Mouse (Mus musculus) retina, adult 2 months (tissue): ENCODE data around the gene Celf2.

Source experiments
- DNase-seq: peaks from one replicate; pipeline ENCODE4 v3.0.0-alpha.2; 2012; ENCODE audit warnings: low read depth, low spot score

Gene Celf2

DNA sequence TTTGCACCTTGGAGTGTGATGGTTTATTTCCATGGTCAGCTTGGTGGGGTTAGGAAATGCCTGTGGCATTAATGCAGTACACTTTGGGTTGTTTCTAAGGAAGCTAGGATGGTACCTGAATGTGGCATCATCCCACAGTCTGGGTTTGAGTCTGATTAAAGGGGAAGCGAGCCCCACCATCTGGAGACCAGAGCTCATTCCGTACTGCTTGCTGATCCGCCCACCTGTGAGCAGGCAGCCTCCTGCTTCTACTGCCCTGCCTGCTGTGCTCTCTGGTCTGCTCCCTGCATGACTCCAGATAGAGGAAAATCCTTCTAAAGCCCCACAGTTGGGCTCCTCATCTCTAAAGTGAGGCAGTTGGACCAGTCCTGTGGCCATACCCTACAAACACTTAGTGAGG is 1002.3 kb downstream of the Celf2 start:
- DNase-seq, result no peak

DNA sequence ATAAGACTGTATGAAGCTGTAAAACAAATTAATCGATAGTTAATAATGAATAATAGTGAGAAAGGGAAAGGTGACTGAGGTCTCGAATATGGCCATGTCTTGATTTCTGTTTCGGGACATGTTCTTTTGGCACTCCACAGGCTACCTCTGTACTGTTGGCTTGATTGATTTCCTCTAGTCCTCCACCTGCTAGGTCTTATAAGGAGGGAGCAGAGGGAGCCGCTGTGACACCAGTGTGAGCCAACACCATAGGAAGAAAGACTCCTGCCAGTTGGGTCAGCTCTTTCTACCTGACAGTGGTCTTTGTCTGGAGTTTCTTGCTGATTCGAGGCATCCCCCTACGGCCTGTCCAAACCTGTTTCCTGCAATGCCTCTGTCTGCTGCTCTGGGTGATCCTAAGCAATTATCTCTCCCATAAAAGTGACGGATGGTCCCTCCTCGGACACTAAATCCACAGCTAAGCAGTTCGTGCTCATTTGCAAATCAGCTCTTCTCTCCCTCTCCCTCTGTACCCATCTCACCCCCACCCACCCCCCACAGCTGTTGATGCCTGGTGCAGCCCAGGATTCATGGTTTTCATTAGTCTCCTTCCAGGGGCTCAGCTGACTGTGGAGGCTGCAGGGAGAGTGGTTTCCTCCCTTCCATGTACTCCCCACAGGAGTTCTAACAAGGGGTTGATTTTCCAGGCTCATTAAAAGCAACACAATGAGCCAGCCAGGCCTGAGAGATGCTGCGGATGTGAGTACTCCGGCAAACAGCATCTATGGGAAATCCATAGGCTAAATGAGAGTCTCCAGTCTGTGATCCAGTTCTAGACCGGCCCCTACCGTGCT is 1003.2 kb downstream of the Celf2 start:
- DNase-seq, result no peak

DNA sequence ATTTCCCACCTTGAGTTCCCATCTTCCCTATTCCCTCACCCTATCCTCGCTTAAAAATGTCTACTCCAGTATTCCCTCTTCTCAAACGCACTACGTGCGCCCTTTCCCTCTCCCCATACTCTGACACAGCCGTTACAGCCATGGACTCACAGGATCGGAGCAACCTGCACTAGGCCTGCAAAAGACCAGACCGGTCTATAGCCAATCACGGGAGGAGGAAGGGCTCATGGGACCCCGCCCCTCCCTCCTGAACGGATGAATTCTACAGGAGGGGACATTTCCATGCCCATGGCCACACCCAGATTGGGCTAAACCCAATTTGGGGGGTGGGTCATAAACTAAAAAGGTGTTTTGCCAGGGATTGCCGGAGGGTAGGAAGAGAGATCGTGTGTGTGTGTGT is 1003.8 kb downstream of the Celf2 start:
- DNase-seq, result no peak

DNA sequence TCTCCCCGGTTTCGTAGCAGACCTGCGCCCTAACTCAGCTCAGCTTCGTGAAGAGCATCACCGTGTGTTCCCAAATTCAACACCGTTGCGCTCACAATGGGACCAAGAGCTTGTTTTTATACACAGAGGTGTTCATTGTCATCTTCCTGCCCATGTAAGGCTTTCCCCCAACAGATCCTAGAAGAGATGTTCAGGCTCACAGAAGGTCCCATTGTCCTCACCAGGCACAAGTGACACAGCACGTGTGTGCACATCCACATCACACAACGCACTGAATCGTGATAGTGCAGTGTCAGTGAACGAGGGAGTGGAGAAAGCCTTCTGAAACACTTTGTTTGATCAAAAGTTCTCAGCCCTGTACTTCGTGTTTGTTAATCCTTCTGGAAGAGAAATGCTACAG is 1011.3 kb downstream of the Celf2 start:
- no peak for DNase-seq

DNA sequence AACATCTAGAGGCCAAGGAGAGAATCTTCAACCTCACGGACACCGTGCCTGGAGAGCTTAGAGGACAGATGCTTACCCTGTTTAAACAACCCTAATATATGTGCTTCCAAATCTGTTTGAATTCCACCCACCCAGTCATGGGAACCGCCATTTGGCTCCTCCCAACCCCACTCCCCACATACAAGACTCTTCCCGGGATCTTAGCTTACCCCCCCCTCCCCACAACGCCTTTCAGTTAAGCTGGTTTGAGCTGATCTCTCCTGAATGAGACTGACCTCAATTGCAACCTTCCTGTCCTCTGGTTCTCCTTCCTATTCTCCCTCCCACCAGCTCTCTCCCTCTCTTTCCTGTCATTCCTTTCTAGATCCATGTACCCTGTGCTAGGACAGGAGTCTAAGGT is 1011.7 kb downstream of the Celf2 start:
- DNase-seq, result no peak

DNA sequence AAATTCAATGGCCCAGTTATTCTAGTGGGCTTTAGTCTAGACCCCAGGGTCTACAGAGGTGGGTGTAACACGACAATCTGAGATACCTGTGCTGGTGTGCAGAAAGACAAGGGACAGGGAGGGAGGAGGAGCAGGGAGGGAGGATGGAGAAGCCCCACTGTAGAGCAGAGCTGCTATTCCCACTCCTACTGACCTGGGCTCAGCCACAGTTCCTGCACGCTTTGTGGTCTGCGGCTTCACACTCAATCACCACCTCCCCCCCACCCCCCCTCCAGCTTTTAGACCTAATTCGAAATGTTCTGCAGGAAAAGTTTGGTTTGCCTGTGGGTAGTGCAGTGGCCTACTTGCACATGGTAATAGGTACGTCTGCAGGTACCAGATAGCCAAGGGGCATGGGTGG is 1015.5 kb downstream of the Celf2 start:
- no peak for DNase-seq

DNA sequence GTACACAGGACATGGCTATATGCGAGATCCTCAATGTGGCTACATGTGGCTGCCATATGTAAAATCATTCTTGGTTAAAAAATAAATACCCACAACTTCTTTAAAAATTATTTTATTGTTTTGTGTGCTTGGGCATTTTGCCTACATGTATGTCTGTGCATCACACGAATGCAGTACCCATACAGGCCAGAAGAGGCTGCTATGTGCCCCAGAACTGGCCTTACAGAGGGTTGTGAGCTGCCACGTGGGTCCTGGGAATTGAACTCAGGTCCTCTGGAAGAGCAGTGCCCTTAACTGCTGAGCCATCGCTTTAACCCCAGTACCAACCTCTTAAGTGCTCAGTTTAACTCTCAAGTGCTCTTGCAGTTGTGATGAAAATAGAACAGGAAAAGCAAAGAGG is 1018.5 kb downstream of the Celf2 start:
- no peak for DNase-seq

DNA sequence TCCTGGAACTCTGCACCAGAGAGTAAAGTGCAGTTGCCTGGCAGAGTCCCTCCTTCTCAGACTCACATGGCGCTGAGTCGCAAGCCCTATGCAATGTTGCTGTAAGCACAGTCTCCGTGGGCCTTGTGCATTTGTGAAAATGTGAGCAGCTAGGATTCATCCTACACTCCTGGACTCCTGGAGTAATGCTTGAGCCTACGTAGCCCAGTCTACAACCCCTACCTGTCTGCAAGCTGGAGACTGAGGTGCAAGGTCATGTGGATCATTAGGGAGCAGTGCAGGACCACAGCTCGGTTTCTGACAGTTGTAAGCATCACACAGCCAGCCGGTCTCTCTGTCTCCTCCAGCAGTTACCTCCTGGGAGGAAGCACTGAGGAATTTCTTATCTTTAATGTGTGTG is 1019.3 kb downstream of the Celf2 start:
- DNase-seq, result no peak
